Mouse (Mus musculus): ENCODE results near the gene B4galt5.

- no peak for TF ChIP-seq CTCF (IDR thresholded peaks at IDR 0.05; ENCODE audit: low read depth)
- no peak for TF ChIP-seq EP300 (IDR thresholded peaks at IDR 0.05; ENCODE audit: low read depth)
These were observed 25.9 kb downstream of the B4galt5 start for GRCm38 (mm10) chr2:167323116-167323515.
